ENCODE assay signal across 14 mouse cellular contexts in the genomic region with DNA sequence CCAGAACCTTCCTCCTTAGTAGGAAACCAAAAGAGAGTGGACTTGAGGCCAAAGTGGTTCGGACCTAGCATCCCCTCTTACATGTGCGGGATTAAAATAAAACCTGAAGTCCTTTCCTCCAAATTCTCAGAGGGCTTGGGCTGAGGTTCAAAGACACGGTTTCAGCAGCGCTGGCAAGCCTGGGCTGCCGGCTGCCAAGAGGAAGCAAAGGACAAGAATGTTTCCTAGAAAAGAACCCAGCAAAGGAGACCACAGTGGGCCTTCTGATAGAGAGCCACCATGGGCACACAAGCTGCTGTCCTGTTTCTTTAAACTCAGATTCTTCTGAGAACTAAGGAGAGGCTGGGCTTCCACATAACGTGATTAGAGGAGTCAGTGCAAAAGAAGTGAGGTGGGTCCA. TPM values are rescaled to one million over a fixed set of nuclear protein-coding genes. Genes with fewer than 3 reads are reported as not detected.
DNase-seq lines count a peak whose midpoint lies in the region; ATAC-seq and TF ChIP-seq lines count a peak whose summit lies in the region.
"Had no signal": no experiment of that assay in that cellular context is flagged by ENCODE, and none has a peak within 500 bp of the region (broad histone marks: within the 10 kb centered on the region; RNA-seq: fewer than 3 reads in every experiment).

No protein-coding gene starts in this region.

- no peaks in the 10 kb centered on the region for H3K27me3 ChIP-seq in hindbrain, embryonic 13.5 days
- no peaks in the 10 kb centered on the region for H3K27me3 ChIP-seq in hindbrain, embryonic 10.5 days (ENCODE audit: insufficient read depth, poor library complexity, severe bottlenecking)
- no peaks in the 10 kb centered on the region for H3K27me3 ChIP-seq in liver, adult 2 months (ENCODE audit: control insufficient read depth, insufficient read depth, low read length)
- H3K27me3 ChIP-seq in liver, embryonic 12.5 days (replicated peaks), result no peaks in the 10 kb centered on the region
- no peaks in the 10 kb centered on the region for H3K27me3 ChIP-seq in neural tube, embryonic 15.5 days (replicated peaks)
- H3K27me3 ChIP-seq in midbrain, embryonic 14.5 days (ENCODE audit: control insufficient read depth, insufficient read depth, low read length), result no peaks in the 10 kb centered on the region
- H3K27me3 ChIP-seq: stomach, embryonic 15.5 days had no signal

- 88% methylated on average over 6 of the region's 6 CpGs for WGBS in hindbrain, embryonic 13.5 days
- WGBS in hindbrain, embryonic 10.5 days, result 85% methylated on average over 6 of the region's 6 CpGs
- WGBS in liver, adult 2 months, result 6% methylated on average over 6 of the region's 6 CpGs
- WGBS in liver, embryonic 12.5 days (ENCODE audit: insufficient replicate concordance), result 61% methylated on average over 6 of the region's 6 CpGs
- WGBS in neural tube, embryonic 15.5 days, result 73% methylated on average over 6 of the region's 6 CpGs
- 73% methylated on average over 6 of the region's 6 CpGs for WGBS in midbrain, embryonic 14.5 days

- no peak overlapping the region for H3K4me2 ChIP-seq in hindbrain, embryonic 13.5 days
- H3K4me2 ChIP-seq in liver, embryonic 12.5 days, result no peak overlapping the region
- no peak overlapping the region for H3K4me2 ChIP-seq in neural tube, embryonic 15.5 days
- no peak overlapping the region for H3K4me2 ChIP-seq in midbrain, embryonic 14.5 days (ENCODE audit: low read length)
- H3K4me2 ChIP-seq: liver, embryonic 11.5 days; stomach, embryonic 15.5 days had no signal

- no peak overlapping the region for H3K9ac ChIP-seq in hindbrain, embryonic 13.5 days
- H3K9ac ChIP-seq in liver, adult 2 months (ENCODE audit: low read depth, low read length), result no peak overlapping the region
- no peak overlapping the region for H3K9ac ChIP-seq in liver, embryonic 12.5 days
- no peak overlapping the region for H3K9ac ChIP-seq in neural tube, embryonic 15.5 days (replicated peaks)
- no peak overlapping the region for H3K9ac ChIP-seq in midbrain, embryonic 14.5 days (replicated peaks; ENCODE audit: low read length)
- H3K9ac ChIP-seq: stomach, embryonic 15.5 days had no signal

- H3K4me1 ChIP-seq in hindbrain, embryonic 13.5 days (replicated peaks), result 0 out of 2 replicates have a peak, but pooled peaks cover 2% of the 10 kb centered on the region
- no peaks in the 10 kb centered on the region for H3K4me1 ChIP-seq in hindbrain, embryonic 10.5 days (replicated peaks)
- peaks cover 7% of the 10 kb centered on the region for H3K4me1 ChIP-seq in liver, adult 2 months (ENCODE audit: control insufficient read depth, insufficient read depth, low read length)
- H3K4me1 ChIP-seq in liver, embryonic 12.5 days, result 0 out of 2 replicates have a peak, but pooled peaks cover 5% of the 10 kb centered on the region
- peaks cover 11% of the 10 kb centered on the region; the same call in 1 of the 2 replicates for H3K4me1 ChIP-seq in neural tube, embryonic 15.5 days
- no peaks in the 10 kb centered on the region for H3K4me1 ChIP-seq in midbrain, embryonic 14.5 days (ENCODE audit: control insufficient read depth, insufficient read depth, low read length)
- H3K4me1 ChIP-seq: stomach, embryonic 15.5 days had no signal

- no peaks in the 10 kb centered on the region for H3K79me2 ChIP-seq in liver, adult 2 months (ENCODE audit: control insufficient read depth, insufficient read depth, low read length)

- peak; percentile 57 for DNase-seq in adrenal gland, postnatal 10 days
- no peak for DNase-seq in adrenal gland, postnatal 25 days
- DNase-seq in hindbrain, embryonic 10.5 days (ENCODE audit: low spot score), result no peak
- peak; percentile 74 for DNase-seq in liver, adult 2 months (ENCODE audit: extremely low read depth, low read depth, low spot score)
- no peak for DNase-seq in midbrain, embryonic 14.5 days
- DNase-seq: adrenal gland, adult 8-10 months; layer of hippocampus, adult 9-11 months had no signal

- H3K9me3 ChIP-seq in hindbrain, embryonic 13.5 days, result no peaks in the 10 kb centered on the region
- no peaks in the 10 kb centered on the region for H3K9me3 ChIP-seq in hindbrain, embryonic 10.5 days
- H3K9me3 ChIP-seq in liver, embryonic 12.5 days (replicated peaks), result no peaks in the 10 kb centered on the region
- H3K9me3 ChIP-seq in neural tube, embryonic 15.5 days (replicated peaks), result no peaks in the 10 kb centered on the region
- no peaks in the 10 kb centered on the region for H3K9me3 ChIP-seq in midbrain, embryonic 14.5 days (ENCODE audit: control insufficient read depth, low read length)
- H3K9me3 ChIP-seq: midbrain, embryonic 10.5 days; stomach, embryonic 15.5 days had no signal

- no peak overlapping the region for H3K4me3 ChIP-seq in hindbrain, embryonic 13.5 days
- no peak overlapping the region for H3K4me3 ChIP-seq in hindbrain, embryonic 10.5 days
- no peak overlapping the region for H3K4me3 ChIP-seq in liver, adult 2 months (ENCODE audit: insufficient read depth, low read depth, low read length)
- no peak overlapping the region for H3K4me3 ChIP-seq in liver, embryonic 12.5 days
- H3K4me3 ChIP-seq in neural tube, embryonic 15.5 days (replicated peaks), result no peak overlapping the region
- H3K4me3 ChIP-seq in midbrain, embryonic 14.5 days (replicated peaks; ENCODE audit: low read depth, low read length), result no peak overlapping the region
- H3K4me3 ChIP-seq: midbrain, embryonic 10.5 days; stomach, embryonic 15.5 days had no signal

- no peak for TF ChIP-seq POLR2A in liver, adult 2 months (IDR thresholded peaks at IDR 0.05; ENCODE audit: extremely low read depth, insufficient read depth, low read length)

- ATAC-seq in hindbrain, embryonic 13.5 days (ENCODE audit: low FRiP score), result no peak
- ATAC-seq in liver, embryonic 12.5 days, result no peak
- no peak for ATAC-seq in neural tube, embryonic 15.5 days (ENCODE audit: low FRiP score)
- ATAC-seq in midbrain, embryonic 14.5 days (ENCODE audit: low FRiP score, low TSS enrichment), result no peak
- ATAC-seq: lung, postnatal 0 days had no signal

- no peak for TF ChIP-seq CTCF in liver, adult 2 months (IDR thresholded peaks at IDR 0.05; ENCODE audit: low read depth, low read length)

- H3K36me3 ChIP-seq in hindbrain, embryonic 13.5 days, result no peaks in the 10 kb centered on the region
- no peaks in the 10 kb centered on the region for H3K36me3 ChIP-seq in hindbrain, embryonic 10.5 days
- H3K36me3 ChIP-seq in liver, adult 2 months (ENCODE audit: control insufficient read depth, insufficient read depth, low read length), result no peaks in the 10 kb centered on the region
- H3K36me3 ChIP-seq in liver, embryonic 12.5 days, result peaks cover 3% of the 10 kb centered on the region; the same call in 1 of the 2 replicates
- H3K36me3 ChIP-seq in neural tube, embryonic 15.5 days, result no peaks in the 10 kb centered on the region
- H3K36me3 ChIP-seq in midbrain, embryonic 14.5 days (ENCODE audit: control insufficient read depth, insufficient read depth, low read length), result no peaks in the 10 kb centered on the region
- H3K36me3 ChIP-seq: midbrain, embryonic 10.5 days; stomach, embryonic 15.5 days had no signal

- peak overlapping the region; percentile 13; the same call in 1 of the 2 replicates for H3K27ac ChIP-seq in hindbrain, embryonic 13.5 days
- H3K27ac ChIP-seq in hindbrain, embryonic 10.5 days, result no peak overlapping the region
- peak overlapping the region; percentile 42 for H3K27ac ChIP-seq in liver, adult 2 months (replicated peaks; ENCODE audit: insufficient read depth, low read depth, low read length)
- no peak overlapping the region for H3K27ac ChIP-seq in liver, embryonic 12.5 days
- peak overlapping the region; percentile 67 for H3K27ac ChIP-seq in neural tube, embryonic 15.5 days (replicated peaks)
- no peak overlapping the region for H3K27ac ChIP-seq in midbrain, embryonic 14.5 days (replicated peaks; ENCODE audit: low read depth, low read length)
- H3K27ac ChIP-seq: midbrain, embryonic 10.5 days; stomach, embryonic 15.5 days had no signal

RNA-seq across cellular contexts. Expression of a gene that starts 20.6 kb away (rescaled TPM):
- 100 to 1,000 TPM; 157 to 180 TPM for total RNA-seq in adrenal gland, postnatal 10 days (2021)
- 241 and 268 TPM in 2 replicates for total RNA-seq in adrenal gland, postnatal 25 days (2021)
- 163 and 170 TPM in 2 replicates for polyA plus RNA-seq in hindbrain, embryonic 13.5 days (2015; fragmentation: Nextera tagmentation; extraction: Ambion mirVana)
- 127 and 131 TPM in 2 replicates for polyA plus RNA-seq in hindbrain, embryonic 10.5 days (2016; fragmentation: Nextera tagmentation; extraction: Ambion mirVana)
- total RNA-seq in liver, adult 2 months (2014; rRNA removed), result 48.0 and 51.4 TPM in 2 replicates
- 45.7 and 46.8 TPM in 2 replicates for polyA plus RNA-seq in liver, adult 2 months (2012; rRNA removed)
- polyA plus RNA-seq in liver, embryonic 12.5 days (2016; fragmentation: Nextera tagmentation; extraction: Ambion mirVana), result 108 and 112 TPM in 2 replicates
- 170 and 174 TPM in 2 replicates for polyA plus RNA-seq in neural tube, embryonic 15.5 days (2015; fragmentation: Nextera tagmentation; extraction: Ambion mirVana)
- 170 and 211 TPM in 2 replicates for polyA plus RNA-seq in midbrain, embryonic 14.5 days (2014; fragmentation: Nextera tagmentation; extraction: Ambion mirVana)

RNA-seq across cellular contexts. Expression of a gene that starts 20.7 kb away (rescaled TPM):
- 1 to 10 TPM; 7.2 to 8.1 TPM for total RNA-seq in adrenal gland, postnatal 10 days (2021)
- 7.9 and 12.0 TPM in 2 replicates for total RNA-seq in adrenal gland, postnatal 25 days (2021)
- polyA plus RNA-seq in hindbrain, embryonic 13.5 days (2015; fragmentation: Nextera tagmentation; extraction: Ambion mirVana), result 7.4 and 8.1 TPM in 2 replicates
- polyA plus RNA-seq in hindbrain, embryonic 10.5 days (2016; fragmentation: Nextera tagmentation; extraction: Ambion mirVana), result 10.7 and 16.0 TPM in 2 replicates
- 1.5 and 1.9 TPM in 2 replicates for total RNA-seq in liver, adult 2 months (2014; rRNA removed)
- polyA plus RNA-seq in liver, adult 2 months (2012; rRNA removed), result 2.8 and 3.6 TPM in 2 replicates
- 7.9 TPM in 2 replicates for polyA plus RNA-seq in liver, embryonic 12.5 days (2016; fragmentation: Nextera tagmentation; extraction: Ambion mirVana)
- polyA plus RNA-seq in neural tube, embryonic 15.5 days (2015; fragmentation: Nextera tagmentation; extraction: Ambion mirVana), result 9.8 and 11.4 TPM in 2 replicates
- 6.6 and 6.7 TPM in 2 replicates for polyA plus RNA-seq in midbrain, embryonic 14.5 days (2014; fragmentation: Nextera tagmentation; extraction: Ambion mirVana)

Comparison
In these comparisons a context has a peak if more than half of its experiments do, and no peak if none do; other contexts are left out.
1. DNase-seq: peak in adrenal gland, postnatal 10 days (single experiment) and liver, adult 2 months (single experiment); none in adrenal gland, postnatal 25 days (single experiment), hindbrain, embryonic 10.5 days (single experiment) and midbrain, embryonic 14.5 days (single experiment).
2. H3K27ac ChIP-seq: peak in hindbrain, embryonic 13.5 days (single experiment), liver, adult 2 months (single experiment) and neural tube, embryonic 15.5 days (single experiment); none in hindbrain, embryonic 10.5 days (single experiment), liver, embryonic 12.5 days (single experiment) and midbrain, embryonic 14.5 days (single experiment).